Mouse (Mus musculus) erythroblast, embryonic 14.5 days (primary cell): Measurements from ENCODE around the gene Klk7.

Experiments
- GATA1 ChIP-seq: IDR thresholded peaks from 2 replicates; pipeline ENCODE4 v1.6.1; 2012; ENCODE audit warnings: low read length, inconsistent platforms, mixed read lengths
- TAL1 ChIP-seq: IDR thresholded peaks from 3 replicates; pipeline ENCODE4 v1.6.1; 2012; ENCODE audit warnings: low read length, inconsistent platforms, mixed read lengths

- TF ChIP-seq GATA1 (no peak), TAL1 (no peak)
Measured at GRCm38 (mm10) chr7:43770701-43771100, 40.4 kb upstream of the Klk7 start.
